Mouse (Mus musculus): ENCODE measurements around the gene Smarcb1.

The Smarcb1 gene

GRCm38 (mm10) chr10:75921026-75921725 is at the start of gene Smarcb1:
Smarcb1 (minus strand) TSS chr10:75921617.
- peak; percentile 96 for DNase-seq (ENCODE audit: low spot score)

GRCm38 (mm10) chr10:75954381-75954811 is 33.0 kb upstream of the Smarcb1 start, which contains the start of gene Gm5134:
Gm5134 (plus strand) TSS chr10:75954514.
- no peak for DNase-seq (ENCODE audit: low spot score)

- DNase-seq (ENCODE audit: low spot score) = peak; percentile 46
Observed at GRCm38 (mm10) chr10:75951424-75952050, 30.1 kb upstream of the Smarcb1 start.

GRCm38 (mm10) chr10:75950791-75951210 is 29.4 kb upstream of the Smarcb1 start:
- peak; percentile 27 for DNase-seq (ENCODE audit: low spot score)

GRCm38 (mm10) chr10:75949053-75950045 is 27.9 kb upstream of the Smarcb1 start:
- DNase-seq (ENCODE audit: low spot score) = no peak

- no peak for DNase-seq (ENCODE audit: low spot score)
Observed at GRCm38 (mm10) chr10:75948079-75948478, 26.7 kb upstream of the Smarcb1 start.

GRCm38 (mm10) chr10:75945896-75946295 is 24.5 kb upstream of the Smarcb1 start:
- DNase-seq (ENCODE audit: low spot score) = no peak

GRCm38 (mm10) chr10:75945213-75945612 is 23.8 kb upstream of the Smarcb1 start:
- DNase-seq (ENCODE audit: low spot score) = no peak

- DNase-seq (ENCODE audit: low spot score) = no peak
Observed at GRCm38 (mm10) chr10:75944066-75944772, 22.8 kb upstream of the Smarcb1 start.

- no peak for DNase-seq (ENCODE audit: low spot score)
Observed at GRCm38 (mm10) chr10:75942736-75943477, 21.5 kb upstream of the Smarcb1 start, which contains the start of gene Vpreb3. Vpreb3 (plus strand) TSS chr10:75943057.

- DNase-seq (ENCODE audit: low spot score) = no peak
Observed at GRCm38 (mm10) chr10:75941042-75941824, 19.8 kb upstream of the Smarcb1 start.

- no peak for DNase-seq (ENCODE audit: low spot score)
Observed at GRCm38 (mm10) chr10:75940520-75940919, 19.1 kb upstream of the Smarcb1 start, which contains the start of gene Gm867. Gm867 (minus strand) TSS chr10:75940672.

GRCm38 (mm10) chr10:75939481-75940234 is 18.2 kb upstream of the Smarcb1 start:
- DNase-seq (ENCODE audit: low spot score) = no peak

- no peak for DNase-seq (ENCODE audit: low spot score)
Observed at GRCm38 (mm10) chr10:75937851-75938643, 16.6 kb upstream of the Smarcb1 start.

GRCm38 (mm10) chr10:75936909-75937667 is 15.7 kb upstream of the Smarcb1 start:
- DNase-seq (ENCODE audit: low spot score) = no peak

GRCm38 (mm10) chr10:75935680-75936541 is 14.5 kb upstream of the Smarcb1 start, which contains the start of gene Mmp11:
Mmp11 (minus strand) TSS chr10:75936496.
- DNase-seq (ENCODE audit: low spot score) = peak; percentile 69

All from urinary bladder, postnatal 14 days (tissue).